Mouse (Mus musculus): ENCODE results near the gene Scgb1c1.
"Not testable (repeated sequence)": the region's sequence is repeated elsewhere in the genome, so short reads cannot be mapped to it uniquely, and the experiment has no call there.

Scgb1c1 gene

GRCm38 (mm10) chr7:140879355-140879754 is 34.0 kb downstream of the Scgb1c1 start:
- no peak for DNase-seq (ENCODE audit: low read depth in 1 of 2, low spot score in 2 of 2)

- DNase-seq (ENCODE audit: low read depth in 1 of 2, low spot score in 2 of 2): no peak
Measured at GRCm38 (mm10) chr7:140880419-140880818, 35.1 kb downstream of the Scgb1c1 start.

DNA sequence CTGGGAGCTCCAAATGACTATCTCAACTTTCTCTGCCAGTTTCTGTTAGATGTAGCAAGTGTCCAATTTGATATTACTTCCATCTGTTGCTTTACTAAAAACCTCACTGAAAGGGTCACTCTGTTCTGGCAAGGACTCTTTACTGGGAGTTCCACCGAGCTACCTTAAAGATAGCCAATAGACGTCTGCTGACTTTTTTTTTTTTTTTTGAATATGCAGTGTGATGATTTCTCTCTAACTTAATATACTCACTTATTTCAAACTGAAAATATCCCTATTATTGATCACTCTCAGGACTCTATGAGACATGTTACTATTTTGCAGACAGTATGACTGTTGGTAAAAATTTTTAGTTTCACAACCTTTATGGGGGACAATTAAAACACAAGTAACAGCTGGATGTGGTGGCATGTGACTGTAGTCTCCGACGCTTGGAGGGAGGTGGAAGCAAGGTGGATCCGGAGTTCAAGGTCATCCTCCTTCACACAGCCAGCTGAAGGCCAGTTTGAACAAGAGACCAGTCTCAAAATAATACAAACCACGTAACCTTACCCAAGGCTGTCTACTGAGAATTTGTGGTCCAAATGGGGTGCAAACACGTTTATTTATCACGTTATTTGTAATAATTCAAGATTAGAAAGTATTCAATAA is 35.6 kb downstream of the Scgb1c1 start:
- no peak for DNase-seq (ENCODE audit: low read depth in 1 of 2, low spot score in 2 of 2)

DNA sequence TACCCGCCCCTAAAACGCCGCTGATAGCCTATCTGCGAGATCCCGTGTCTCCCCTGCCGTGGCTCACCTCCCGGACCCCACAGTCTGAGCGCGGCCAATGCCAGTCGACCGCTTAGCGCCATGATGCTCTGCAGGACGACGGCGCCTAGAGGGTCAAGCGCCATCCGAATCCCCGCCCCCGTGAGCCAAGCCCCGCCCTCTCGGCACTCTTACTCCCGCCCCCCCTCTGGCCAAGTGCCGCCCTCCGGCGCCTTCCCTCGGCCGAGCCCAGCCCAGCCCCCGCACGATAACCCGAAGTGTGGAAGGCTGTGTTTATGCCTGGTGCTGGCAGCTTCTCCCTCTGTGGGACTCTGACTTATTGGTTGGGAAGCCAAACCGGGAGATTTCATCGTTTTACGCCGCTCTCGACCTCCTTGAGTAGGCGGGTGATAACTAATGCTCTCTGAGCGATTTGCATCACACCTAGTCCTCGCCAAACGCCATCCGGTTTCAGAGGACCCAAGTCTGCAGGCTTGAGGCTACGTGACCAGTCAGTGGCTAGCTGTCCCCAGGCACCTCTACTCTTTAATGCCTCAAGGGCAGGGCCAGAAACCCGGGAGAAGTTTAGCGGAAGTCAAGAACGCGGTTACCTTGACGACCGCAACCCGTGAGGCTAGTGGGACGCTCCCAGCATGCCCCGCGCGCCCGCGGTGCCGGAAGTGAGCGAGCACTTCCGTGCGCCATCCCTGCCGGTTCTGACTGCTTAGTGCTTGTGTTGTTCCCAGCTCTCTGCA is 36.5 kb downstream of the Scgb1c1 start, which contains the start of the genes Psmd13 and Sirt3:
Psmd13 (plus strand) TSS at position 273 of the 773 bp plus-strand sequence.
Sirt3 (minus strand) TSS at position 614 of the 773 bp plus-strand sequence.
- peak; percentile 81 to 90 for DNase-seq (ENCODE audit: low read depth in 1 of 2, low spot score in 2 of 2)

- no peak for DNase-seq (ENCODE audit: low read depth in 1 of 2, low spot score in 2 of 2)
Measured at GRCm38 (mm10) chr7:140882469-140882803, 37.1 kb downstream of the Scgb1c1 start.

GRCm38 (mm10) chr7:140890636-140891035 is 45.3 kb downstream of the Scgb1c1 start:
- not testable (repeated sequence) for DNase-seq (ENCODE audit: low read depth in 1 of 2, low spot score in 2 of 2)

GRCm38 (mm10) chr7:140894031-140894430 is 48.7 kb downstream of the Scgb1c1 start:
- DNase-seq (ENCODE audit: low read depth in 1 of 2, low spot score in 2 of 2): no peak

GRCm38 (mm10) chr7:140894611-140895010 is 49.3 kb downstream of the Scgb1c1 start:
- no peak for DNase-seq (ENCODE audit: low read depth in 1 of 2, low spot score in 2 of 2)

All from monocyte, adult 2 months (primary cell).